Mouse (Mus musculus): Measurements from ENCODE around the gene Apbb1ip. TPM values are rescaled to one million over a fixed set of nuclear protein-coding genes. Genes with fewer than 3 reads are reported as not detected.

The Apbb1ip gene
- total RNA-seq, 4 experiments from 2014 or later, result 0.56 to 2.2 (median 0.96) TPM

Other genes with a start within 250 kb of the Apbb1ip start
- gene Gad2, start 151.9 kb upstream of the Apbb1ip start, total RNA-seq (2022), result under 1 TPM in 1 of 4 experiments, not detected in 3; 0.05 TPM
- gene Pdss1, start 121.4 kb downstream of the Apbb1ip start, total RNA-seq (2022), result 10 to 100 TPM in 1 of 4 experiments, 1 to 10 TPM in 3; 8.6 to 12.1 (median 9.3) TPM

Data from gastrocnemius, adult 8-10 months (tissue).